Mouse (Mus musculus) liver, adult (tissue): ENCODE results near the gene Ralgapb.

Experiments used
- GATA4 ChIP-seq: IDR thresholded peaks from 2 replicates; pipeline ENCODE4 v1.6.1; 2014; ENCODE audit warnings: mild to moderate bottlenecking, low read length; ENCODE audit not compliant: insufficient replicate concordance

Ralgapb gene

GRCm38 (mm10) chr2:158377811-158378210 is 31.8 kb upstream of the Ralgapb start:
- TF ChIP-seq GATA4, result no peak

GRCm38 (mm10) chr2:158379354-158380078 is 30.1 kb upstream of the Ralgapb start:
- no peak for TF ChIP-seq GATA4

GRCm38 (mm10) chr2:158386072-158386471 is 23.6 kb upstream of the Ralgapb start:
- no peak for TF ChIP-seq GATA4

GRCm38 (mm10) chr2:158389421-158389820 is 20.2 kb upstream of the Ralgapb start:
- TF ChIP-seq GATA4, result no peak

- TF ChIP-seq GATA4, result no peak
Measured at GRCm38 (mm10) chr2:158396369-158396768, 13.3 kb upstream of the Ralgapb start.

GRCm38 (mm10) chr2:158402915-158403314 is 6.7 kb upstream of the Ralgapb start:
- no peak for TF ChIP-seq GATA4

GRCm38 (mm10) chr2:158408997-158409594 is 552 bp upstream of the Ralgapb start:
- 0 out of 2 replicates have a peak, but pooled peaks have one; percentile 4 for TF ChIP-seq GATA4

- TF ChIP-seq GATA4, result no peak
Measured at GRCm38 (mm10) chr2:158410022-158411014, 670 bp downstream of the Ralgapb start.

GRCm38 (mm10) chr2:158413240-158413639 is 3.6 kb downstream of the Ralgapb start:
- no peak for TF ChIP-seq GATA4

- no peak for TF ChIP-seq GATA4
Measured at GRCm38 (mm10) chr2:158415826-158416225, 6.2 kb downstream of the Ralgapb start.

GRCm38 (mm10) chr2:158418663-158419062 is 9.0 kb downstream of the Ralgapb start:
- no peak for TF ChIP-seq GATA4

- no peak for TF ChIP-seq GATA4
Measured at GRCm38 (mm10) chr2:158445814-158446213, 36.2 kb downstream of the Ralgapb start.

GRCm38 (mm10) chr2:158449845-158450244 is 40.2 kb downstream of the Ralgapb start:
- no peak for TF ChIP-seq GATA4

- TF ChIP-seq GATA4, result no peak
Measured at GRCm38 (mm10) chr2:158456451-158456850, 46.8 kb downstream of the Ralgapb start.

- no peak for TF ChIP-seq GATA4
Measured at GRCm38 (mm10) chr2:158457610-158458009, 48.0 kb downstream of the Ralgapb start.
